Mouse (Mus musculus) midbrain, embryonic 10.5 days (tissue): ENCODE measurements at regions not wholly inside any gene's neighbourhood (a gene's known extent, or its start where the extent isn't known, plus 50 kb on each side); places are given as distances from the start of the nearest gene placed in this dataset. TPM values are rescaled to one million over a fixed set of nuclear protein-coding genes. Genes with fewer than 3 reads are reported as not detected.

Experiments
- DNase-seq: peaks from one replicate; pipeline ENCODE4 v3.0.0-alpha.2; 2017; ENCODE audit warnings: low spot score
- H3K27ac ChIP-seq: fragments of 300-500 bp; sonication (generic); replicated peaks from 2 replicates; pipeline ENCODE4 v1.5.1; 2016; ENCODE audit warnings: mild to moderate bottlenecking
- H3K27me3 ChIP-seq: fragments of 300-500 bp; sonication (generic); 2 replicates; pipeline ENCODE4 v1.6.1; 2016; ENCODE audit warnings: low read depth, mild to moderate bottlenecking; ENCODE audit not compliant: poor library complexity, severe bottlenecking
- H3K36me3 ChIP-seq: fragments of 300-500 bp; sonication (generic); 2 replicates; pipeline ENCODE4 v1.6.1; 2016; ENCODE audit warnings: mild to moderate bottlenecking, moderate library complexity
- H3K4me1 ChIP-seq: fragments of 300-500 bp; sonication (generic); 2 replicates; pipeline ENCODE4 v1.6.1; 2016
- H3K4me3 ChIP-seq: fragments of 300-500 bp; sonication (generic); 2 replicates; pipeline ENCODE4 v1.5.1; 2016; ENCODE audit warnings: mild to moderate bottlenecking, moderate library complexity
- H3K9me3 ChIP-seq: fragments of 300-500 bp; sonication (generic); replicated peaks from 2 replicates; pipeline ENCODE4 v1.6.1; 2016; ENCODE audit warnings: mild to moderate bottlenecking
- WGBS: fragments of 180-500 bp; shearing (Covaris S2); methylation state at CpG from one replicate; pipeline ENCODE4 v1.1.7; 2016; 5-methylcytosine and 5-hydroxymethylcytosine counted together
- microRNA-seq: library from miRNA; unstranded; fragments of <30 nt; microRNA quantifications from one replicate; pipeline ENCODE4, GENCODE M21; 2017

DNA sequence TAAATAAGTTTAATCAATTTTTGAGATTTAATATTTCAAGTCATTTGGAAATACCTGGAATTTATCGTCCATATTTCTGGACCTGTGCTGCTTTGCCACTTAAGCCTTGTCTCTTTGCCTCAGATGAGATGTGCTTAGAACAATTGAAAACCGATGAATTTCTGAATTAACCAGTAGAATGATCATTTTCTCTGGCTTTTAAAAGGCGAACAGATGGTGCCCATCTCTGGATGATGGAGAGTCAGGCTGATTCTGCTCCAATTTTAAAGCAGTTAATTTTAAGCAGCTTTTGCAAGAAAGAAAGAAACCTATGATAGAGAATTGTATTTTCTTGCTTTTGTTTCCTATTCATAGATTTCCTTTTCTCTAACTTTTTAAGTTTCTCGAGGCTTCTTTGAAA lies 767.7 kb downstream of the Hace1 start:
- H3K9me3 ChIP-seq: no peaks in the 10 kb centered on the region
- no peaks in the 10 kb centered on the region for H3K36me3 ChIP-seq
- 80% methylated on average over 4 of the region's 4 CpGs for WGBS
- no peak for DNase-seq
- H3K4me3 ChIP-seq: no peak overlapping the region
- no peaks in the 10 kb centered on the region for H3K27me3 ChIP-seq
- H3K4me1 ChIP-seq: peaks cover 5% of the 10 kb centered on the region
- H3K27ac ChIP-seq: no peak overlapping the region

DNA sequence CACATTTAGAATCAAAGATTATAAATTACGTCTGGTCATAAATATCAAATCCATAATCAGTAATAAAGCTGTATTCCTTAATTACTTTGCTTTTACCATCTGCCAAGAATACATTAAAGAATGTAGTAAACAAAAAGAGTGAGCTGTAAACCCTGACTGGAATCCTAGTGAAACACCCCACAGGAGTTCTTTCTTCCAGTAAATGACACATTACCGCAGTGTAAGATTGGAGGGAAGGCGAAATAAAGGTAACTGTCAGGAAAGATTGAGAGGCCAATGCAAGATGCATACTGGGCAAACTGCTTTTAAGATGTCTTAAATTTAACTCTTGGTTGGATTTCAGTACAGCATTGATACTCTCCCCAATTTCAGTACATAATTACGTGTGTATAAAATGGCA lies 772.0 kb downstream of the Hace1 start:
- Histone ChIP-seq H3K27ac (no peak overlapping the region), H3K4me1 (peaks cover 7% of the 10 kb centered on the region), H3K9me3 (no peaks in the 10 kb centered on the region), H3K36me3 (no peaks in the 10 kb centered on the region), H3K27me3 (no peaks in the 10 kb centered on the region), H3K4me3 (no peak overlapping the region)
- 80% methylated on average over 4 of the region's 4 CpGs for WGBS
- DNase-seq: no peak

DNA sequence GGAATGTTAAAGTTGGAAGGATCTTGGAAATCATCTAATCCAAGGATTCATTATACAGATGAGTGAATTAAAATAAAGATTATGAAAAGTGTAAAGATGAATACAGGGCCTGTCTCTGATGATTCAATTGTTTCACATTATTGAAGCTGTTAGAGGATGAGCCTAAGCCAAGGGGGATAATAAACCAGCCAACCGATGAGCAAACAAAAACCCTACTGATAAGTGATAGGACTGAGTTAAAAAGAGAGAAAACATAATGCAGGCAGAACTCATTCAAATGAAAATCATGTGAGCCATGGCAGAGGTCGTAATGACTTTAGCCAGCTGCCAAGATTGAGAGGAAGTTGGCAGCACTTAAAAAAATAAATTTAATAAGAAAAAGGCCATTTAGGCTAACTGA lies 772.6 kb downstream of the Hace1 start:
- no peak for DNase-seq
- WGBS: 25% methylated on average over 2 of the region's 2 CpGs
- Histone ChIP-seq H3K27ac (no peak overlapping the region), H3K9me3 (no peaks in the 10 kb centered on the region), H3K4me3 (no peak overlapping the region), H3K4me1 (peaks cover 7% of the 10 kb centered on the region), H3K36me3 (no peaks in the 10 kb centered on the region), H3K27me3 (no peaks in the 10 kb centered on the region)

- 70% methylated on average over 1 of the region's 1 CpGs for WGBS
Measured at GRCm38 (mm10) chr10:46356775-46357174, 779.1 kb downstream of the Hace1 start.

GRCm38 (mm10) chr10:46373715-46374475 lies 796.3 kb downstream of the Hace1 start:
- Histone ChIP-seq H3K4me3 (no peak overlapping the region), H3K27ac (no peak overlapping the region), H3K4me1 (no peaks in the 10 kb centered on the region), H3K27me3 (no peaks in the 10 kb centered on the region), H3K9me3 (no peaks in the 10 kb centered on the region), H3K36me3 (no peaks in the 10 kb centered on the region)
- DNase-seq: no peak
- WGBS: 88% methylated on average over 7 of the region's 7 CpGs

More at GRCm38 (mm10) chr10:46356775-46357174, 779.1 kb downstream of the Hace1 start:
- Histone ChIP-seq H3K27me3 (no peaks in the 10 kb centered on the region), H3K4me1 (no peaks in the 10 kb centered on the region), H3K27ac (no peak overlapping the region), H3K36me3 (no peaks in the 10 kb centered on the region), H3K9me3 (no peaks in the 10 kb centered on the region), H3K4me3 (no peak overlapping the region)
- DNase-seq: no peak

- 90% methylated on average over 3 of the region's 3 CpGs for WGBS
- no peak for DNase-seq
- Histone ChIP-seq H3K4me1 (no peaks in the 10 kb centered on the region), H3K4me3 (no peak overlapping the region), H3K36me3 (no peaks in the 10 kb centered on the region), H3K9me3 (no peaks in the 10 kb centered on the region), H3K27me3 (no peaks in the 10 kb centered on the region), H3K27ac (no peak overlapping the region)
Measured at GRCm38 (mm10) chr10:46374646-46375045, 797.0 kb downstream of the Hace1 start.

GRCm38 (mm10) chr10:46397089-46397488 lies 819.5 kb downstream of the Hace1 start:
- Histone ChIP-seq H3K4me1 (no peaks in the 10 kb centered on the region), H3K27ac (no peak overlapping the region), H3K9me3 (no peaks in the 10 kb centered on the region), H3K4me3 (no peak overlapping the region), H3K36me3 (no peaks in the 10 kb centered on the region), H3K27me3 (no peaks in the 10 kb centered on the region)
- 90% methylated on average over 4 of the region's 4 CpGs for WGBS
- DNase-seq: no peak

GRCm38 (mm10) chr10:46403883-46404282 lies 826.3 kb downstream of the Hace1 start:
- WGBS: 62% methylated on average over 2 of the region's 2 CpGs
- Histone ChIP-seq H3K4me3 (no peak overlapping the region), H3K27me3 (no peaks in the 10 kb centered on the region)

More at GRCm38 (mm10) chr10:46403883-46404282, 826.3 kb downstream of the Hace1 start:
- Histone ChIP-seq H3K4me1 (no peaks in the 10 kb centered on the region), H3K9me3 (no peaks in the 10 kb centered on the region), H3K36me3 (no peaks in the 10 kb centered on the region), H3K27ac (no peak overlapping the region)
- DNase-seq: no peak

Small RNA genes in the stretch of these regions (microRNA-seq; reads per million reads assigned to microRNA genes)
- not detected for gene Gm27410
